Mouse (Mus musculus): Measurements from ENCODE around the gene Hist2h2be.

Hist2h2be gene

DNA sequence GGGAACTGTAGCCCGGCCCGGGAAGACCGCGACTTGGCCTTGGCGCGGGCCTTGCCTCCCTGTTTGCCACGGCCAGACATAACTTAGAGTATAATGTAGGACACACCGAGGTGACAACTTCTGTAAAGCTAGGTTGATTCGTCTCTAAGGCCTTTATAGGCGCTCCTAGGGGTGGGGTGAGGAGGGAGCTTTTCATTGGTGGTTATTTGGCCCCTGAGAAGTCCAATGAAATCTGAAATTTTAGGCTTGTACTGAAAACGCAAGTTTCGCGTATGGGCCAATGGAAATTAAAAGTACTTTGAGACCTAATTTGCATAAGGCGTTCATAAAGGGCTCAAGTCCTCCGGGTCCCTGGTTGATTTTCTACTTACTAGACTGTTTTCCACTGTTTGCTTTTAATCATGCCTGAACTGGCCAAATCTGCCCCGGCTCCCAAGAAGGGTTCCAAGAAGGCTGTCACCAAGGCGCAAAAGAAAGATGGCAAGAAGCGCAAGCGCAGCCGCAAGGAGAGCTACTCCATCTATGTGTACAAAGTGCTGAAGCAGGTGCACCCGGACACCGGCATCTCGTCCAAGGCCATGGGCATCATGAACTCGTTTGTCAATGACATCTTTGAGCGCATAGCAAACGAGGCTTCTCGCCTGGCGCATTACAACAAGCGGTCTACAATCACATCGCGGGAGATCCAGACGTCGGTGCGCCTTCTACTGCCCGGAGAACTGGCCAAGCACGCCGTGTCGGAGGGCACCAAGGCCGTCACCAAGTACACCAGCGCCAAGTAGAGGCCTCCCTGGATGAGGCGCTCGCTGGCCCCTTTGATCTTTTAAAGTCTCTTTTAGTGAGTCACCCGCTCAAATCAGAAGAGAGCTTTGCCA, at the start of gene Hist2h2be, which contains the start of gene Hist2h2ac:
Gene Hist2h2be, plus strand, starts transcription at position 355 of the 875 bp plus-strand sequence.
Gene Hist2h2ac, minus strand, starts transcription at position 116 of the 875 bp plus-strand sequence.
- in situ Hi-C loops (cut with MboI, MseI) = no loop called here

GRCm38 (mm10) chr3:96171583-96172196, 49.2 kb upstream of the Hist2h2be start:
- in situ Hi-C loops (cut with MboI, MseI) = loop anchor here in 1 of 2 experiments (5.0 kb wide), 1 partner anchor 56 kb away; no protein-coding TSS in a partner anchor

DNA sequence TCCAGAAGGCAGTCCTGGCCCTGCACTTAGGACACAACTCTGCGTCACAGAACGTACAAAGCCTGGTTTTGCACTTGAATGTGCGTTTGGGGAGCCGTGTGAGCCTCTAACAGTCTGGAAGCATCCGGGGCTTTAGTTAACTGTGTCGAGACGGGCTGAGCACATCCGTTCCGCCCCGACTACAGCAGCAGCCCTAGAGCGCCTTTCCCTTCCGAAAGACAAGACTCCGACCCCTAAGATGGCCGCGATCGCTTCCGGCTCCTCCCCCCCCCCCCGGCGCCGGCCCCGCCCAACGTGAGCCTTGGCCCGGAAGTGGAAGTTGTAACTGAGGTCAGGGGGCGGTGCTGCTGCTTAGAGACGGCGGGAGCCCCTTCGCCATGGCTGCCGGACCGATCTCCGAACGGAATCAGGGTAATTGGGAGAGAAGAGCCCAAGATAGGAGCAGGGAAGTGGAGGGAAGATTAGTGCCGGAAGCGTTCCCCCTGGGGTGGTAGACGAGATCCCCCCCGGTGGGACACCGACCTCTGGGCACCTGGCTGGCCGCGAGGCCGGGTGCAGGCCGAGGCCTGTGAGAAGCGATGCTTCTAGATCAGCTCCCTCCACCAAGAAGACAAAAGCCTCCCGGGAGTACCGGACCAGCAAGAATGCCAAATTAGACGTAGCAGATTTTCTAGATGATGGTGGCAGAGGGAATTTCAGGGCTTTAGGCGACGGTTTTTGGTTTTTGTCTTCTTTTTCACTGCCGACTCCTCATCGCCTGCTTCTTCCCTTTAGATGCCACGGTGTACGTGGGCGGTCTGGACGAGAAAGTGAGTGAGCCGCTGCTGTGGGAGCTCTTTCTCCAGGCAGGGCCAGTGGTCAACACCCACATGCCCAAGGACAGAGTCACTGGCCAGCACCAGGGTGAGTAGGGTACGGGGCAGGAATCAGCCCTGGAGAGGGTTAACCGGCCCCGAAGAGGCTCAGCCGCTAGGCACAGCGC, 48.4 kb upstream of the Hist2h2be start, which contains the start of gene Sf3b4:
Gene Sf3b4, plus strand, starts transcription at position 136 of the 982 bp plus-strand sequence.
- in situ Hi-C loops (cut with MboI, MseI) = loop anchor here in 1 of 2 experiments (5.0 kb wide), 1 partner anchor 55 kb away; no protein-coding TSS in a partner anchor

DNA sequence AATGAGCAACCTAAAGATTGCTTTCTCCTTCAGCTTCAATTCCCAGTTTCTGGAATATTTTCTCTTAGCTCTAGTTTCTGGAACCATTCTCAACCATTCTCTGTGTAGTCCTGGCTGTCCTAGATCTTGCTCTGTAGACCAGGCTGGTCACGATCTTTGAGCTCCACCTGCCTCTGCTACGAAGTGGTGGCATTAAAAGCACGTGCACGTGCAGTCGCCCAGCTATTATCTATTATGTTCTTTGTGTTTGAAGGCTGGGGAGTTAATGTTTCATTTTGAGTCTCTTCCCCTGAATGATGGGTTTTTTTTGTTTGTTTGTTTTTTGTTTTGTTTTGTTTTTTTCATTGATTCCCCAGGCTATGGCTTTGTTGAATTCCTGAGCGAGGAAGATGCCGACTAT, 47.7 kb upstream of the Hist2h2be start:
- in situ Hi-C loops (cut with MboI, MseI) = loop anchor here in 1 of 2 experiments (5.0 kb wide), 1 partner anchor 54 kb away; no protein-coding TSS in a partner anchor

- in situ Hi-C loops (cut with MboI, MseI) = loop anchor here in 1 of 2 experiments (5.0 kb wide), 1 partner anchor 53 kb away; no protein-coding TSS in a partner anchor
Measured at GRCm38 (mm10) chr3:96174042-96174441, 46.9 kb upstream of the Hist2h2be start.

DNA sequence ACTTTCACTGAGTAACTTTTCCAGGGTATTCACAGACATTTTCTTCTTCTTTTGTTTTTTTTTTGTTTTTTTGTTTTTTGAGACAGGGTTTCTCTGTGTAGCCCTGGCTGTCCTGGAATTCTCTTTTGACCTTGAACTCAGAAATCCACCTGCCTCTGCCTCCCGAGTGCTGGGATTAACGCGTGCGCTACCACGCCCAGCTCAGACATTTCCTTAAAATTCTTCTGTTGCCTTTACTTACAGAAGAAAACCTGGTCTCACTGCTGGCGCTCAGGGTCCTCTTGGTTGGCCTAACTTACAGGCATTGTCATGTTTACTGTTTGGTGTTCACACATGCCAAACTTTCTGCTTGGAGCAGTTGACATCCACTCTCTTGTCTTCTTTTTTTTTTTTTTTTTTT, 45.7 kb upstream of the Hist2h2be start:
- in situ Hi-C loops (cut with MboI, MseI) = no loop called here

DNA sequence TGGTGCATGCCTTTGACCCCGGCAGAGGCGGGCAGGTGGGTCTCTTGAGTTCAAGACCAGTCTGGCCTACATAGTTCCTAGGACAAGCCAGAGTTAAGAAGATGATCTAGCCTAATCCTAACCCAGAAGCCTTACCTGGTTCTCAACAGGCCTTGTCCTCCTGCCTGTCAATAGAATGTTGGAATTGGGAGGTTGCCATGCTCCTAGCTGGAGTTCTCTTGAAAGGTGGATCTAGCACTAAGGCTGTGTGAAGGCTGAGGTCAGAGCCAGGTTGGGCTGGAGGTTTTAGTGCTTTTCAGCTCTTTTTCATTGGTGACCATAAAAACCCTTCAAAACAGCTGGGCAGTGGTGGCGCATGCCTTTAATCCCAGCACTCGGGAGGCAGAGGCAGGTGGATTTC, 42.5 kb upstream of the Hist2h2be start:
- in situ Hi-C loops (cut with MboI, MseI) = no loop called here

- in situ Hi-C loops (cut with MboI, MseI) = no loop called here
Measured at GRCm38 (mm10) chr3:96178902-96179301, 42.0 kb upstream of the Hist2h2be start.

DNA sequence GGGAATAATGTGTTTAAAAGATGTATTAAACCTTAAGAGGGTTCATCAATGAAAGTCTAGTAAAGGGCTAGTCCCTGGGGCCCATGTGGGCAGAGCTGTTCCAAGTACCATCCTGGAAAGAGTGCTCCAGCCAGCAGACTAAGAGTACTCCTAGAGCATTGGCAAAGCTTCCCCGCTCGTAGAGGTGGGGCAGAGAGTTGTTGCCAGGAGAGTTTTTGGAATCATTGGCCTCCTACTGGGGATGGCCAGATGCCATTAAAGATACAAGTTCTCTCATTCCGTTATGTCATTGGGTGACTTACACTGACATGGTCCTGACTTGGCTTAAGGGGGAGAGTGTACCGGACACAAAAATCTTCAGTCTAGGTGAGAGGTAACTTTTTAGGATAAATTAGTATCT, 41.4 kb upstream of the Hist2h2be start:
- in situ Hi-C loops (cut with MboI, MseI) = no loop called here

- in situ Hi-C loops (cut with MboI, MseI) = loop anchor here in 1 of 2 experiments (10.0 kb wide), 1 partner anchor 904 kb away; no protein-coding TSS in a partner anchor
Measured at GRCm38 (mm10) chr3:96180727-96181477, 40.0 kb upstream of the Hist2h2be start, which contains the start of gene Sv2a. Sv2a (plus strand) TSS chr3:96181151.

GRCm38 (mm10) chr3:96181510-96182381, 39.2 kb upstream of the Hist2h2be start:
- in situ Hi-C loops (cut with MboI, MseI) = loop anchor here in 1 of 2 experiments (10.0 kb wide), 1 partner anchor 903 kb away; no protein-coding TSS in a partner anchor

DNA sequence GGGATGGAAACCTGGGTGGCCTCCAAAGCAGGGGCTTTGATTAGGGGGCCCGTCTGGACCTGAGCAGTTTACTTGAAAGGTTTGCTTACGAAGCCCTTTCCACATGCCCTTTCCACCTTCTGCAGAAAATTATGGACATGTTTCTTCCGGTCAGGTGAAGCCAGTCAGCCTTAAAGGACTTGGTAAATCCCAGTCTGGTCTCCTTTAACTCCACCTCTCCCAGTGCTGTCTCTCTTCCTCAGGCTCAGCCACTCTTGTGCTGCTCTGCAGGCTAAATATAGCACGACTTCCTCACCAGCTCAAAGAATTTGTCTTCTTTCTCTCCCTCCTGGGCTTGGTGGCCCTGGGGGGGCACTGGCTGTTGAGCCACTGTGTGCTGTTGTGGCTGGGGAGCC, 38.5 kb upstream of the Hist2h2be start:
- in situ Hi-C loops (cut with MboI, MseI) = loop anchor here in 1 of 2 experiments (10.0 kb wide), 1 partner anchor 902 kb away; no protein-coding TSS in a partner anchor

- in situ Hi-C loops (cut with MboI, MseI) = no loop called here
Measured at GRCm38 (mm10) chr3:96192977-96193376, 27.9 kb upstream of the Hist2h2be start.

DNA sequence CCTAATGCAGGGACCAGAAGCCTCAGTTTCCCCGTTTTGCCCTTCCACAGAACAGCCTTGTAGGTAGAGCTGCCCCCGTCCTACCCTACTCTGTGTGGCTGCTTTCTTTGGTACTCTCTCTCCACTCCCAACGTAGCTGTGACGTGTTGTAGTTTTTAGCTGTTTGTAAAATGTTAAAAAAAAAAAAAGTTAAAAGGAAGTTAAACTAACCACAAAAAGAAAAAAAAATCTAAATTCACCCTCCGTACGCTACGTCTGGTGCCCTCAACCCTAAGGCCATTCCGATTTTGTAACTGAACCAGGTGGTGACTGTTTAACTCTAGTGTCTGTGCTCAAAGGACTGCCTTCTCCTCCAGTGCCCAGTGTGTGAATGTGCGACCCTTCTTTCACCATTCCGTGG, 26.0 kb upstream of the Hist2h2be start:
- in situ Hi-C loops (cut with MboI, MseI) = no loop called here

DNA sequence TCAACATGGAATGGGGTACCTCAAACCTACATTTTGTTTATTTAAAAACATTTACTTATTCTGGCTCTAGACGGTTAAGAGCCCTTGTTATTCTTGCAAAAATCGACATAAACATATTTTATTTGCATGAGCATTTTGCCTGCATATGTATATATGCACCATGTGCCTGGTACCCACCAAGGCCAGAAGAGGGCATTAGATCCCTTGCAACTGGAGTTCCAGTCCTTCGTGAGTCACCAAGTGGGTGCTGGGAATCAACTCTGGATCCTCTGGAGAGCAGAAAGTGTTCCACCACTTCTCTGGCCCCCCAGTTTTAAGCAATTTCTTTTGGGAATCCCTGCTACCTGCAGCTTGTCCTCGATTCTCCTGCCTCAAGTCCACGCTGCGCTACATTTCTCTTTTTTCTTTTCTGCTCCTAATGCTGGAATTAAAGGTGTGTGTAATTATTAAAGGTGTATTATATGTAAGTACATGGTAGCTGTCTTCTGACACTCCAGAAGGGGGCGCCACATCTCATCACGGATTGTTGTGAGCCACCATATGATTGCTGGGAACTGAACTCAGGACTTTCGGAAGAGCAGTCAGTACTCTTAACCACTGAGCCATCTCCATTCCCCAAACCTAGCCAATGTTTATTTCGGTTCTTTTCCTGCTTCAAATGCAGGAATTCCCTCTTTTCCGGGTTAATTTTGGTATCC, 25.2 kb upstream of the Hist2h2be start:
- in situ Hi-C loops (cut with MboI, MseI) = no loop called here

DNA sequence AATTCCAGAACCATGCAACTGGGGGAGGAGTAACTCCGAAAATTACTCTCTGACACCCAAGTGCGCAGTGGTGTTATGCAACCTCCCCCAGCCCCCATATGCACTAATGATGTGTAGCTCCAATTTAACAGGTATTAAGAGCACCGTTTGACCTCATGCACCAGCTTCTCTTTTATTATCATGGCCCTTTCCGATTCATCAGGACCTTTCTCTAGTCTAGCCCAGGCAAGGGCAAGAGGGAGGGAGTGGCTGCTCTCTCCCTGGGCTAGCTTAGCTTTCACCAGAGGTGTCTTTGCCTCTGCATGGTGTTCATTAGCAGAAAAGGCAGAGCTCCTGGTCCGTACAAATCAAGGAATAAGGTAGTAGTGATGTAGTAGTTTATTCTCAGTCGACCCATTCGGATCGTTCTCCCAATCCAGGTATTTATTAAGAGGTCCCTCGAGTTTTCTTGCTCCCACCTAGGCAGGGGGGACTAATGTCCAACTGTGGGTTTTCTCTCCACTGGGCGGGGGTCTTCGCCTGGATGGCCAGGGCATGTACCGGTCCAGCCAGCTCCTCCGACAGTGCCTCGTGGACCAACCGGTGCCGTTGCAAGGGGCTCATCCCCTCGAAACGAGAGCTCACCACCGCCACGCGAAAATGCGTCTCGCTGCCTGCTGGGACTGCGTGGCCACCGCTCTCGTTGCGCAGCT, 24.3 kb upstream of the Hist2h2be start:
- in situ Hi-C loops (cut with MboI, MseI) = no loop called here

DNA sequence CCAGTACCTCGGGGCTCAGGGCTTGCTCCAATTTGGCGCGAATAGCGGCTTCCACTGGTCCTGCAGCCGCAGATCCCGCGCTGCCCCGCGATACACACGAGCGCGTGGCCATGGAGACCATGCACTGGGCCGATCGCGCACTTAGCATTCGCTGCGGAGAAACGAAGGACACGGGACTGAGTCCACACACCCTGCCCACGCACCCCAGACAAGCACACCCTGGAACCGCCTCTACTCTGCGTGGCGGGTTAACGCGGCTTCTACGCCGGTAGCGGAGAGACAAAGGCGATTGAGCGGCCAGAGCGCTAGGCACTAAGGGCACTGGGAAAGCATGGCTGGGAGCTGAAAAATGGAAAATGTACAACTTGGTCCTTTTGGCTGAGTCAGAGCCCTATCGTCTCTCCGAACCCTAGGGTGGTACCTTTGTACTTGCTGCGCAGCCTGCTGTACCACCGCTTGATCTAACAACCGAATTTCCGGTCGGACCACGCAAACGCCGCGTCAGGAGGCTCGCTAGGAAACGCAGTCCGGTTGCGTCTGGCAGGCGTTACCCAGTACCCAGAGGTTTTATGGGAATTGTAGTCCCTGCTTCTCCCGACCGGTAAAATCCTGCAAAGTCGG, 23.7 kb upstream of the Hist2h2be start:
- in situ Hi-C loops (cut with MboI, MseI) = no loop called here
